Mouse (Mus musculus): ENCODE measurements at regions not wholly inside any gene's neighbourhood (a gene's known extent, or its start where the extent isn't known, plus 50 kb on each side); places are given as distances from the start of the nearest gene placed in this dataset.
"Not testable (repeated sequence)": the region's sequence is repeated elsewhere in the genome, so short reads cannot be mapped to it uniquely, and the experiment has no call there.

DNA sequence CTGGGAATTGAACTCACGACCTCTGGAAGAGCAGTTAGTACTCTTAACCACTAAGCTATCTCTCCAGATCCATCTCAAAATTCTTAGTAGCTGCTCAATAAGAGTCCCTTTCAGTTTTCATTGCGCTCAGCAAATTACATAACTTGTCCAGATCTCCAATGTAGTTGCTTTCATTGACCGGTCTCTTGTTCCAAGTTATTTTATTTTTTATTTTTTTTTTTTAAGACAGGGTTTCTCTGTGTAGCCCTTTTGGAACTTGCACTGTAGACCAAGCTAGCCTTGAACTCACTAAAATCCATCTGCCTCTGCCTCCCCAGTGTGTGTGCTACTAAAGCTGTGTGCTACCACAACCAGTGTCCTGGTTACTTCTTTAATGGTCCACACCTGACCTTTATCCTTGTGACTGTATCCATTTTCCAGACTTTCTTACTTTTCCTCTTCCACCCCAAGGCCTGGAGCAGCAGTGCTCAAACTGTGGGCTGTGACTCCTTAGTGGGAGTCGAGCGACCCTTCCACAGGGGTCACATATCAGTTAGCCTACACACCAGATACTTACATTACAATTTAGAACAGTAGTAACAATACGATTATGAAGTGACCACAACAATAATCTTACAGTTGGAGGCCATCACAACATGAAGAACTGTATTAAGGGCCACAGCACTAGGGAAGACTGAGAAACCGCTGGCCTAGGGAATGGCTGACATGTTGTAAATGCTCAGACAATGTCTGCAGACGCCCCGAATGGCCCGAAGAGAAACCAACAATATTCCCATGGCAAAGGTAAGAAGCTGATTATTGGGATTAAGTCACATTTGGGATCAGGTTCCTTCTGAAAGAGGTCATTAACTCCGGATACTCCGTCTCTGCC is 97.8 kb upstream of the Cpsf6 start:
- no peak for DNase-seq (ENCODE audit: low spot score)

DNA sequence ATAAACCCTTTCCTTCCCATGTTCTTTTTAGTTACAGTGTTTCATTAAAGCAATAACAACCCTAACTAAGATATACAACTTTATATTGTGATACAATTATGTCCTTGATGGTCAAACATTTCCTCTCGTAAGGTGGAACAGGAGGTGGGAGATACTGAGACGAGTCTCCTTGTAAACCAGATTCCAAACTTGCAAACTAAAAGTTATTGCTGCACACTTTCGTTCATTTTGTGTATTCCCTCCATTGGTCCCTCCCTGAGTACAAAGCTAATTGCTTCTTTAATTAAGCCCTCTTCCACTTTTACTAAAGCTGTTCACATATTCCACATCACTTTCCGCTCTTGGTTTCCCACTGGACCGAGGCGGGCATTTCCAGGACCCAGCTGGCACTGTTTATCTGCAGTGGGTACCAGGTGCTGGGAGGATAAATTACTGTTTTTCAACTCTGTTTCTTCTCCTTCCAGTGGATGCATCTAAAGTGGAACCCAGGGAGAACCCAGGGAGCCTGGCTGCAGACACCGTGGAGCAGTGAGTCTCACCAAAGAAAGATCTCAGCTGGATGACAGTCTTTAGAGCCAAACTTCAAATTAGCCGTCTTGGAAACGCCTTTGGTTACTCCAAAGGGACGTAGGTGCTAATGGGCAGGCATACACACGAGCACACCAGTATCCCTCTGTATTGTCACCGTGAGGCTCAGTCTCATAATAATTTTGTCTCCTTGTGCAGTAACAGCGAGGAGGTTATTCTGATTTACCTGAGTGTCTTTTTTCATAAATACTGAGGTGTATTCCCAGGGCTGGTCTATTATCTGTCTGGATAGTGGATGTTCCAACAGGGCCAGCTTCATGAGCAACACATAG is 95.5 kb upstream of the Cpsf6 start:
- no peak for DNase-seq (ENCODE audit: low spot score)

- DNase-seq (ENCODE audit: low spot score), result no peak
Observed at GRCm38 (mm10) chr10:117474351-117475085, 94.7 kb upstream of the Cpsf6 start.

DNA sequence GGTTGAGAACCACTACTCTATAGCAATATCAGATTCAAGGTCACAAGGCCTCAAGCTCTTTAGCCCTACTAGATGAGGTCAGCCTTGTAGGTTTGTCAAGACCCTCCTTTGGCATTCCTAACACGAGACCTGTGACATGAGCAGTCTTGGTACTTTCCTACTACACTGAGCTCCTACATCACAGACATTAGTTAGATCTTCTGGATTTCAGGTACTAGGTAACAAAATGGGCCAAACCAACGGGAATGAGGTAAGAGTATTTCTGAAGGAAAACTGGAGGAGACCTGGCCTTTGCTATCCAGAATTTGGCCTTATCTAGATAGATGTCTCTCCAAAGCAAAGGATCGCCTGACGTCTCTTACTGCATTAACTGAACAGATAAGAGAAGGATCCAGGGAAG is 93.7 kb upstream of the Cpsf6 start:
- DNase-seq (ENCODE audit: low spot score), result no peak

- no peak for DNase-seq (ENCODE audit: low spot score)
Observed at GRCm38 (mm10) chr10:117472568-117472930, 92.7 kb upstream of the Cpsf6 start.

DNA sequence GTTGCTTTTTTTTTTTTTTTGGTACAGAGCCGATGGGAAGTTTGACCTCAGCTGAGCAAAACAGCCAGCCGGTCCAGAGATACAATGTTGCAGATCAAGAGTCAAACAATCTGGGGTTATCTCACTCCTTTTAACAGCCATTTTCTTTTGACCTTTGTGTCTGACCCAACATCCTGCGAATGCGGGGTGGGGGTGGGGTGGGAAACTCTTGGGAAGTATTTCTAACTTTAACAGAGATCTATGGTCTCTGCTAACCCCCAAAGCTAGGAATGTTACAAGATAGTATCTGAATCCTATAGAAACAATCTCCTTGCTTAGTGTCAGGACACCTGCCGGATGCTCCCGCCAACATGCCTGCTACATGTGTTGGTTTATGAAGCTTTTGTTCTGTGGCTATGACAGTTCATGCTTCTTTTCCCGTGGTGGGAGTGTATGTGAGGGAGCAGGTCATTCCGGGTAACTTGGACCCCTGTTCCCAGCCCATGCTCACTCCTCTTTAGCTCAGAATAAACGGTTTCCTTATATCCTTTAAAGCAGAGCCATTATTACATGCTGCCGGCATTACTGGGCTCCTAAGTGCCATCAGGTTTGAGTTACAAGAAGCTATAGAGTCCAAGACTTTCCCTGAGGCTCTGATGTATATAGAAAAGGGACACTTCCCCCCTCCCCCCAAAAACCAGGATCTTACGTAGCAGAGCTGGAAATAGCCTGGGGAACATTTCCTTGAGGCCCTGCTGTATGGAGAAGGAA is 92.2 kb upstream of the Cpsf6 start:
- DNase-seq (ENCODE audit: low spot score), result no peak

DNA sequence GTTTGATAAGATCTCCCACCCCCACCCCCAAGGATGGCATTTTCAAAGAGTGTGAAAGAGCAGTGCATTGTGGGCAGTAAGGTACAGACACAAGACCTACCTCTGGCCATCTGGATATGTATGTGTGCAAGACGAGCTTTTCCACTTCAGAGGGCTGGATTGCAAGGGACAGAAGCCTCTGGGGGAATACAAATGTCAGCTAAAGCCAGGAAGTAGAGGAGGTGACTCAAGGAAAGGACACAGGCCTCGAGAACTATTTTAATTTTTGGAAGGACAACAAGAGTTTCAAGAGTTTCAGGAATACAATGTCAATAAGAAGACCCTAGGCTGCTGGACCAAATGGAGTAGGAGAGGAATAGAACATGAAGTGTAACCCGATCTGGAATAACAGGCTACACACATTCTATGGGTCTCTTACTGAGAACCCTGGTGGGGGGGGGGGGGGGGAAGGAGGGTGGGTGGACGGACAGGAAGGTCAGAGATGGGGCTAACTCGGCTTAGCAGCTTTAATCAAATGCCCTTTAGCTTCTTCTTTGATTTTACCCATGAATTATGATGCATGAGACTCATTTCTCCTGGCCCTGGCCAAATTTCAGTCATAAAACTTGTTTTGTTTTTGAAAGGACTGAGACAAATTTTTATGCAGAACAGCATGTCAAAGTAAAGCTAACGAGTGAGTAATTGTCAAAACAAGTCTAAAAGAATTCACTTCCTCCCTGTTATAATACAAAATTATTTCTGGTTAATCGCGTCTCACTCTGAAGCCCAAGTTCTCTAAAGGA is 91.4 kb upstream of the Cpsf6 start:
- no peak for DNase-seq (ENCODE audit: low spot score)

- no peak for DNase-seq (ENCODE audit: low spot score)
Observed at GRCm38 (mm10) chr10:117470481-117470880, 90.7 kb upstream of the Cpsf6 start.

DNA sequence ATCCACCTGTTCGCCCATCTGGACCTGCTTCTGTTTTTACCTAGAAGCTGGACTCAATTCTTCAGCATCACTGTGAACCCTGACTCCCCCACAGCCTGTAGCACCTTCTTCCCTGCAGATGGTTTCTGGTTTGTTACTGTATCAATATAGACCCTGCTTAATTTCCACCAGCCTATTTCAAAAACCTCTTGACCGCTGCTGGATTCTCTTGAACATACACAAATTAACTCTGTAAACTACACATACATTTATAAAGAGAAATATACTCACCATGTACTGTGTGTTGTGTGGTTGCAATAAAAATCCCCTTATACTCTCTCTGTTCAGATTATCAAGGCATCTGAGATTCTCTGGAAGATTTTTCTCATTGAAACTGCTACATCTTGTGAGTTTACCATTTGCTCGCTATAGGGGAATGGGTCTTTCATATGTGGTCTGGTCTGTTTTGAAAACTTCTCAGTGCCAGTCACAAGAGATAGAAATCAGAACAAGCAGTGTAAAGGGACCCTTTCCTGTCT is 89.8 kb upstream of the Cpsf6 start:
- DNase-seq (ENCODE audit: low spot score), result no peak

DNA sequence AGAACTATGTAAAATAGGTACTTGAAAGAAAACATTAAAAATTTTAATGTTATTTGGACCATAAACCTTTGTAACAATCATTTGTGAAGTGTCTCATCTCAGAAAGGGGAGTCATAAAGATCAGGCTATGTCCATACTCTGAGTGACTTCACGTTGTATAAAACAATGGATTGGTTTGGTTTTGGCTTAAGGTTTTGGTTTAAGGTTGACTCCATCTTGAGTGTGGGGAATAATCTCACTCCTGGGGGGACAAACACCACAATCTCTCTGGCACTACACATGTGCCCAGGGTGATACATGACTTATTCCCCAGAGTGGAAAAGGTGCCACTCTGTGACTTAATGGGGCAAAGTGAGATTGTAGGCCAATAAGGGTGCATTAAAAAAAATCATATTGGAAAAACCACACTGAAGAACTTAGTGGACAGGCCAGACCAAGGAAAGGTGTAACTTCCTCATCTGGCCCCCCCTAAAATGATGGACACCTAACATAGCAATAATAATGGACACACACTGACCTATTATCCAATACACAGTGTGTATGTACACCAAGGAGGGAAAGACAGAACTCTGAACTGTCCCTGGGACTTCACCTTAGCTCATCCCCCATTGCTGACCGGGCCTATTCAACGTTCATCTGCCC is 89.2 kb upstream of the Cpsf6 start:
- DNase-seq (ENCODE audit: low spot score), result no peak

DNA sequence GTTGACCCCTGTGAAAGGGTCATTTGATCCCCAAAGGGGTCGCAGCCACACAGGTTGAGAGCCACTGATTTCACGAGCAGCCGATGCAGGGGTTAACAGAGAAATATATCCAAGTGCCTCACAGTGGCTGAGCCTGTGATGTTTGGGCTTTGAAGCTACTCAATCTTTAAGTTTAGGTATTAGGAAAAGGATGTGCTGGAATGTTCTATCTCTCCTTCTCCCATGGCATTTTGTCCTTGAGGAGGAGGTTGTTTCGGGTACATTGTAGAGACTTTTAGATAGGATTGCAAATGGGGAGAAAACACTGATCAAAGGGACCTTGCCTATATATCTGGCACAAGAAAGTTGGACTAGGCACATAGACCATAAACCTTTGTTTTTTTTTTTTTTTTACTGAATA is 88.6 kb upstream of the Cpsf6 start:
- no peak for DNase-seq (ENCODE audit: low spot score)

- no peak for DNase-seq (ENCODE audit: low spot score)
Observed at GRCm38 (mm10) chr10:117467161-117467560, 87.3 kb upstream of the Cpsf6 start.

GRCm38 (mm10) chr10:117466391-117466790 is 86.6 kb upstream of the Cpsf6 start:
- DNase-seq (ENCODE audit: low spot score), result no peak

GRCm38 (mm10) chr10:117465671-117466250 is 85.9 kb upstream of the Cpsf6 start:
- DNase-seq (ENCODE audit: low spot score), result no peak

- no peak for DNase-seq (ENCODE audit: low spot score)
Observed at GRCm38 (mm10) chr10:117465058-117465660, 85.3 kb upstream of the Cpsf6 start.

DNA sequence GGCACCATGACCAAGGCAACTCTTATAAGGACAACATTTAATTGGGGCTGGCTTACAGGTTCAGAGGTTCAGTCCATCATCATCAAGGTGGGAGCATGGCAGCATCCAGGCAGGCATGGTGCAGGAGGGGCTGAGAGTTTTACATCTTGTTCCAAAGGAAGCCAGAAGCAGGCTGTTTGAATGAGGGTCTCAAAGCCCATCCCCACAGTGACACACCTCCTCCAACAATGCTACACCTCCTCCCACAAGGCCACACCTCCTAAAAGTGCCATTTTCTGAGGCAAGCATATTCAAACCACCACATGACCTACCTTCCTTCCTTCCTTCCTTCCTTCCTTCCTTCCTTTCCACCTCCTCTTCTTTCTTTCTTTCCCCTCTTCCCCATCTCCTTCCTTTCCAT is 84.5 kb upstream of the Cpsf6 start:
- DNase-seq (ENCODE audit: low spot score), result not testable (repeated sequence)

DNA sequence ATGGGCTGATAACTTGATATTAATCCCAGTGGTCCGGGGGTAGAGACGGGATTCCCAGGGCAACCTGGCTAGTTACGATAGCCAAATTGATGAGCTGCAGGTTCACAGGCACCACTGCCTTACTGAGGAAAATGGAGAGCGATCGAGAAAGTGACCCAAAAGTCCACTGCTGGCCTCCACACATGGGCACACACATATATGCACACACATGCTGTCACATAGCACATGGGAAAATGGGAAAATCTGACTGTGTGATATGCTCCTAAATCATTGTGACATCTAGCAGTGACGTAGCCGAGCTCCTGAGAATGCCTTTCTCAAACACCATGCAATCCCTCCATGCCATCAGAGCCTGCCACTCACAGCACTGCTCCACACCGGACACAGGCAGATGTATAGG is 83.8 kb upstream of the Cpsf6 start:
- no peak for DNase-seq (ENCODE audit: low spot score)

- DNase-seq (ENCODE audit: low spot score), result no peak
Observed at GRCm38 (mm10) chr10:117462921-117463320, 83.1 kb upstream of the Cpsf6 start.

- no peak for DNase-seq (ENCODE audit: low spot score)
Observed at GRCm38 (mm10) chr10:117461791-117462516, 82.1 kb upstream of the Cpsf6 start.
